Mouse (Mus musculus): Measurements from ENCODE around the gene Pnmal2. TPM values are rescaled to one million over a fixed set of nuclear protein-coding genes. Genes with fewer than 3 reads are reported as not detected.

The Pnmal2 gene
- polyA plus RNA-seq, 1 experiment from 2014 or later: 2.0 TPM

- DNase-seq (ENCODE audit: low spot score) (no peak), ATAC-seq (no peak)
- Histone ChIP-seq H3K36me3 (ENCODE audit: insufficient read depth, low read length) (peaks cover 21% of the 10 kb centered on the region), H3K27ac (ENCODE audit: low read length) (no peak overlapping the region), H3K27me3 (replicated peaks; ENCODE audit: insufficient read depth, low read length) (no peaks in the 10 kb centered on the region), H3K4me2 (replicated peaks; ENCODE audit: low read depth, low read length) (no peak overlapping the region), H3K4me1 (ENCODE audit: insufficient read depth, low read depth, low read length) (peaks cover 16% of the 10 kb centered on the region), H3K4me3 (ENCODE audit: low read depth, low read length) (no peak overlapping the region), H3K9me3 (ENCODE audit: low read length) (no peaks in the 10 kb centered on the region), H3K9ac (replicated peaks; ENCODE audit: low read depth) (no peak overlapping the region)
- TF ChIP-seq EP300 (IDR thresholded peaks at IDR 0.05) (no peak), CTCF (IDR thresholded peaks at IDR 0.05) (no peak)
- 72% methylated on average over 12 of the region's 13 CpGs for WGBS
These were observed 24.9 kb upstream of the Pnmal2 start for GRCm38 (mm10) chr7:16919395-16920149.

- no peak overlapping the region for H3K27ac ChIP-seq (ENCODE audit: low read length)
- H3K4me1 ChIP-seq (ENCODE audit: insufficient read depth, low read depth, low read length): peaks cover 16% of the 10 kb centered on the region
- H3K4me2 ChIP-seq (replicated peaks; ENCODE audit: low read depth, low read length): no peak overlapping the region
- peaks cover 21% of the 10 kb centered on the region for H3K36me3 ChIP-seq (ENCODE audit: insufficient read depth, low read length)
- WGBS: 82% methylated on average over 7 of the region's 7 CpGs
- TF ChIP-seq CTCF (IDR thresholded peaks at IDR 0.05) (no peak), EP300 (IDR thresholded peaks at IDR 0.05) (no peak)
- DNase-seq (ENCODE audit: low spot score) (no peak), ATAC-seq (no peak)
- no peaks in the 10 kb centered on the region for H3K9me3 ChIP-seq (ENCODE audit: low read length)
- no peak overlapping the region for H3K4me3 ChIP-seq (ENCODE audit: low read depth, low read length)
- H3K9ac ChIP-seq (replicated peaks; ENCODE audit: low read depth): no peak overlapping the region
- H3K27me3 ChIP-seq (replicated peaks; ENCODE audit: insufficient read depth, low read length): no peaks in the 10 kb centered on the region
These were observed 24.3 kb upstream of the Pnmal2 start for GRCm38 (mm10) chr7:16920150-16920579.

GRCm38 (mm10) chr7:16920818-16921791 lies 23.4 kb upstream of the Pnmal2 start:
- H3K9ac ChIP-seq (replicated peaks; ENCODE audit: low read depth): no peak overlapping the region
- ATAC-seq (no peak), DNase-seq (ENCODE audit: low spot score) (no peak)
- H3K27ac ChIP-seq (ENCODE audit: low read length): 0 out of 2 replicates have a peak overlapping the region, but pooled peaks have one; percentile 38
- H3K4me1 ChIP-seq (ENCODE audit: insufficient read depth, low read depth, low read length): peaks cover 16% of the 10 kb centered on the region
- TF ChIP-seq EP300 (IDR thresholded peaks at IDR 0.05): no peak
- TF ChIP-seq CTCF (IDR thresholded peaks at IDR 0.05): no peak
- H3K9me3 ChIP-seq (ENCODE audit: low read length): no peaks in the 10 kb centered on the region
- H3K4me2 ChIP-seq (replicated peaks; ENCODE audit: low read depth, low read length): peak overlapping the region; percentile 97; the same call in 1 of the 2 replicates
- 55% methylated on average over 21 of the region's 21 CpGs for WGBS
- no peak overlapping the region for H3K4me3 ChIP-seq (ENCODE audit: low read depth, low read length)
- no peaks in the 10 kb centered on the region for H3K27me3 ChIP-seq (replicated peaks; ENCODE audit: insufficient read depth, low read length)
- H3K36me3 ChIP-seq (ENCODE audit: insufficient read depth, low read length): peaks cover 18% of the 10 kb centered on the region

GRCm38 (mm10) chr7:16921881-16922335 lies 22.6 kb upstream of the Pnmal2 start:
- Histone ChIP-seq H3K9ac (replicated peaks; ENCODE audit: low read depth) (no peak overlapping the region), H3K27ac (ENCODE audit: low read length) (0 out of 2 replicates have a peak overlapping the region, but pooled peaks have one; percentile 38), H3K4me3 (ENCODE audit: low read depth, low read length) (peak overlapping the region; percentile 90; the same call in 1 of the 2 replicates), H3K36me3 (ENCODE audit: insufficient read depth, low read length) (peaks cover 13% of the 10 kb centered on the region), H3K4me1 (ENCODE audit: insufficient read depth, low read depth, low read length) (peaks cover 16% of the 10 kb centered on the region), H3K9me3 (ENCODE audit: low read length) (no peaks in the 10 kb centered on the region), H3K4me2 (replicated peaks; ENCODE audit: low read depth, low read length) (peak overlapping the region; percentile 97), H3K27me3 (replicated peaks; ENCODE audit: insufficient read depth, low read length) (no peaks in the 10 kb centered on the region)
- no peak for ATAC-seq
- DNase-seq (ENCODE audit: low spot score): no peak
- TF ChIP-seq EP300 (IDR thresholded peaks at IDR 0.05) (no peak), CTCF (IDR thresholded peaks at IDR 0.05) (no peak)
- WGBS: 32% methylated on average over 4 of the region's 6 CpGs

GRCm38 (mm10) chr7:16922360-16922973 lies 22.0 kb upstream of the Pnmal2 start:
- peak overlapping the region; percentile 90 for H3K4me3 ChIP-seq (ENCODE audit: low read depth, low read length)
- no peaks in the 10 kb centered on the region for H3K27me3 ChIP-seq (replicated peaks; ENCODE audit: insufficient read depth, low read length)
- WGBS: 43% methylated on average over 10 of the region's 10 CpGs
- no peaks in the 10 kb centered on the region for H3K9me3 ChIP-seq (ENCODE audit: low read length)
- DNase-seq (ENCODE audit: low spot score) (peak; percentile 19), ATAC-seq (no peak)
- peaks cover 7% of the 10 kb centered on the region; the same call in 1 of the 2 replicates for H3K36me3 ChIP-seq (ENCODE audit: insufficient read depth, low read length)
- peaks cover 16% of the 10 kb centered on the region for H3K4me1 ChIP-seq (ENCODE audit: insufficient read depth, low read depth, low read length)
- peak overlapping the region; percentile 97 for H3K4me2 ChIP-seq (replicated peaks; ENCODE audit: low read depth, low read length)
- H3K9ac ChIP-seq (replicated peaks; ENCODE audit: low read depth): peak overlapping the region; percentile 87; the same call in 1 of the 2 replicates
- H3K27ac ChIP-seq (ENCODE audit: low read length): peak overlapping the region; percentile 97; the same call in 1 of the 2 replicates
- TF ChIP-seq CTCF (IDR thresholded peaks at IDR 0.05): no peak
- TF ChIP-seq EP300 (IDR thresholded peaks at IDR 0.05): no peak
